Mouse (Mus musculus) intestine, embryonic 16.5 days (tissue): ENCODE results near the gene Kctd2. TPM values are rescaled to one million over a fixed set of nuclear protein-coding genes. Genes with fewer than 3 reads are reported as not detected.

Experiments
- ATAC-seq: fragments of 200-750 bp; cut with Nextera tagmentation; 2 replicates; pipeline ENCODE4 v1.8.0; 2017; ENCODE audit warnings: moderate TSS enrichment, moderate library complexity
- H3K27ac ChIP-seq: fragments of 300-500 bp; sonication (generic); 2 replicates; pipeline ENCODE4 v1.5.1; 2014; ENCODE audit warnings: mild to moderate bottlenecking, low read length
- H3K27me3 ChIP-seq: fragments of 300-500 bp; sonication (generic); replicated peaks from 2 replicates; pipeline ENCODE4 v1.6.1; 2014; ENCODE audit warnings: low read length, control low read depth, mixed read lengths; ENCODE audit not compliant: control insufficient read depth, insufficient read depth
- H3K36me3 ChIP-seq: fragments of 300-500 bp; sonication (generic); 2 replicates; pipeline ENCODE4 v1.6.1; 2014; ENCODE audit warnings: low read length, control low read depth; ENCODE audit not compliant: control insufficient read depth, insufficient read depth
- H3K4me1 ChIP-seq: fragments of 300-500 bp; sonication (generic); 2 replicates; pipeline ENCODE4 v1.6.1; 2014; ENCODE audit warnings: low read length, control low read depth, mixed read lengths; ENCODE audit not compliant: control insufficient read depth, insufficient read depth
- H3K4me2 ChIP-seq: fragments of 300-500 bp; sonication (generic); 2 replicates; pipeline ENCODE4 v1.6.1; 2014; ENCODE audit warnings: low read depth, low read length, control low read depth
- H3K4me3 ChIP-seq: fragments of 300-500 bp; sonication (generic); 2 replicates; pipeline ENCODE4 v1.5.1; 2014; ENCODE audit warnings: mild to moderate bottlenecking, low read length
- H3K9ac ChIP-seq: fragments of 300-500 bp; sonication (generic); 2 replicates; pipeline ENCODE4 v1.6.1; 2014; ENCODE audit warnings: low read depth, low read length
- H3K9me3 ChIP-seq: fragments of 300-500 bp; sonication (generic); 2 replicates; pipeline ENCODE4 v1.6.1; 2016; ENCODE audit warnings: low read length, control low read depth; ENCODE audit not compliant: control insufficient read depth
- WGBS: fragments of 180-500 bp; shearing (Covaris S2); extraction: QIAGEN DNeasy Blood & Tissue Kit; methylation state at CpG from one replicate; pipeline ENCODE4 v1.1.7; 2014; 5-methylcytosine and 5-hydroxymethylcytosine counted together
- polyA plus RNA-seq: library from polyadenylated mRNA; unstranded; fragments of >200 nt; fragmentation: Nextera tagmentation; extraction: Ambion mirVana; gene quantifications from 2 replicates; pipeline ENCODE4 v1.2.1, GENCODE M21; 2015

The Kctd2 gene
- polyA plus RNA-seq, 1 experiment from 2014 or later = 2.8 TPM

DNA sequence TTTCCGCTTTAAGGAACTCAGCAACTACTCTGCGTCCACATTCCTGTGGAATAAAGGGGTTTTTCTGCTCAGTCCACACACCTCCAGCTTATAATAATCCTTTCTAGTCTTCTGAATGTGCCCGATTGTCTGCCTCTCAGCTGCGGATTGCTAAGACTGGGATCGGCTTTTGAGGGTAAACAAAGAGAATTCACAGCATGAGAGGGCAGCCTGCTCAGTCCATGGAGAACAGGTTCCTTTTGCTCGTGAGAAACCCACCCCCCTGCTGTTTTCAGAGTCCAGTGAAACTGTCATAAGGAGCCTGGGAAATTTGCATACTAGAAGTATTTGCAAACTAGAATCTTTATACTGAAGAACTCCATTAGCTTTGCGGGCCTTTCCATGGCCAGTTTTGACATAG is 10.4 kb upstream of the Kctd2 start:
- Histone ChIP-seq H3K4me1 (peaks cover 21% of the 10 kb centered on the region), H3K9me3 (no peaks in the 10 kb centered on the region), H3K36me3 (peaks cover 5% of the 10 kb centered on the region), H3K4me2 (no peak overlapping the region), H3K9ac (no peak overlapping the region), H3K4me3 (no peak overlapping the region), H3K27me3 (no peaks in the 10 kb centered on the region), H3K27ac (no peak overlapping the region; the same call in 1 of the 2 replicates)
- ATAC-seq = no peak
- WGBS = 78% methylated on average over 7 of the region's 7 CpGs

DNA sequence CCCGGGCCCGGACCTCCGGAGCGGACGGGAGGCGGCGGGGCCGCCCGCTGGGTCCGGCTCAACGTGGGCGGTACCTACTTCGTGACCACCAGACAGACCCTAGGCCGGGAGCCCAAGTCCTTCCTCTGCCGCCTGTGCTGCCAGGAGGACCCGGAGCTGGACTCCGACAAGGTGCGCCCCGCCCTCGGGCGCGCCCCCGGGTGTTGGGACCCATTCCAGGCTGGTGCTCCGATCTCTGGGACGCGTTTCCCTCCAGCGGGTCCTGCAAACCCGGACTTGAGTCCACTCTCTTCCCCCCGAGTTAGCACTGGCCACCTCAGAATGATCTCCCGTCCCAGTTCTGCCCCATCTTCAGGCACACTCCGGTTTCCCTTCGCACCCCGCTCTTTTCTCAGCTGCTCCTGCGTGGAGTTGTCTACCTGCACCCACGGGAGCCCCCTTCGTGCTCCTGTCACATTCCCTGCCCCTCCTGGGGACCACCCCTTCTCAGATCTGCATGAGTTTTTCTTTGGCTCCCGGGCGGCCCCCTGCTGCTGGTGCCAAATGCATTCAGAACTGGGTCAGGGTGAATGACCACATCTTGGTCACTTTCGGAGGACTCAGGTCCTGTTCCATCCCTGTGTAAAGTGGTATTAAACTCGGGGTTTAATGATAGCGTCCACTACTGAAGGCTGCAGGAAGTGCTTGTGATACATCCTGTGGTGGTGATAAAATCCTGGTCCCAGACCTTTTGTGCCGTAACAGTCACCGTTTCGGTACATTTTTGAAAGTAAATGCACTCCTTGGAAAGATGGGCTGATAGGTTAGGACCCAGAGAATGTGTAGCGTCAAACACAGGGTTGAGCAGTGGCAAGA is 635 bp downstream of the Kctd2 start:
- Histone ChIP-seq H3K36me3 (peaks cover 7% of the 10 kb centered on the region; the same call in 1 of the 2 replicates), H3K4me2 (peak overlapping the region; percentile 98), H3K4me3 (peak overlapping the region; percentile 90), H3K27ac (peak overlapping the region; percentile 85), H3K27me3 (no peaks in the 10 kb centered on the region), H3K4me1 (peaks cover 22% of the 10 kb centered on the region), H3K9me3 (no peaks in the 10 kb centered on the region), H3K9ac (peak overlapping the region; percentile 98)
- peak; percentile 79 for ATAC-seq
- WGBS = 2% methylated on average over 43 of the region's 45 CpGs

DNA sequence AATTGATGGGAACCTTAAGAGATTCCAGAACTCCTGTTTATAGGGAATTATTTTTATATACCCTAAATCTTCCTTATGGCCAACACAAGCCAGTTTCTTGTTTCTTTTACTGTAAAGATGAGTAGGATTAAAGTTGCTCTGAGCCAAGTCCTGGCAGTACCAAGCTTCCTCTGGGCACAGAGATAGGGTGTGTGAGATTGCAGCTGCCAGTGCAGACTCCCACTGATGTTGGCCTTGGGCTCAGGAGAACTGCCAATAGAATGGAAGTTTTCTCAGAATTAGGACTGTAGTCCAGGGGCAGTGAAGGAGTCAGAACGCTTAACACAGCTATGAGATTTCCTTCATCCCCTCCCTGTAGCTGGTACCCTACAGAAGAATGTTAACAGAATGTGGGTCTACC is 1.4 kb downstream of the Kctd2 start:
- peak overlapping the region; percentile 90; the same call in 1 of the 2 replicates for H3K4me3 ChIP-seq
- 58% methylated on average over 1 of the region's 1 CpGs for WGBS
- H3K4me2 ChIP-seq = peak overlapping the region; percentile 98
- H3K4me1 ChIP-seq = peaks cover 22% of the 10 kb centered on the region
- H3K36me3 ChIP-seq = peaks cover 4% of the 10 kb centered on the region; the same call in 1 of the 2 replicates
- no peaks in the 10 kb centered on the region for H3K27me3 ChIP-seq
- no peak overlapping the region for H3K27ac ChIP-seq
- H3K9me3 ChIP-seq = no peaks in the 10 kb centered on the region
- no peak for ATAC-seq
- peak overlapping the region; percentile 45; the same call in 1 of the 2 replicates for H3K9ac ChIP-seq

DNA sequence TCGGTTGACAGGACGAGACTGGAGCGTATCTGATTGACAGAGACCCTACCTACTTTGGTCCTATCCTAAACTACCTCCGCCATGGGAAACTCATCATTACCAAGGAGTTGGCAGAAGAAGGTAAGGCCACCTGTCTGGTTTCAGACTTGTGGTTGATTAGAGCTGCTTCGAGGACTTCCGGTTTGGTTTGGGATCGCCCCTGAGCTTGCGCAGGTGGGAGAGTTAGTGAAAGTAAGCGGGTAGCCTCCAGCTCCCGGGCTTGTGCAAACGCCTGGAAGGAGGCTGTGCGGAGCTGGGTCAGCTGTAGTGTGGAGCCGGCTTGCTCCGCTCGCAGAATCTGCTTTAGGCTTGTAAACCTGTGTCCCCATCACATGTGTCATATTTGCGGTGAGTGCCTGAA is 2.0 kb downstream of the Kctd2 start:
- H3K4me1 ChIP-seq = peaks cover 22% of the 10 kb centered on the region
- WGBS = 85% methylated on average over 16 of the region's 16 CpGs
- 0 out of 2 replicates have a peak overlapping the region, but pooled peaks have one; percentile 6 for H3K9ac ChIP-seq
- no peak for ATAC-seq
- H3K27me3 ChIP-seq = no peaks in the 10 kb centered on the region
- H3K9me3 ChIP-seq = no peaks in the 10 kb centered on the region
- H3K27ac ChIP-seq = no peak overlapping the region
- no peak overlapping the region for H3K4me3 ChIP-seq
- H3K36me3 ChIP-seq = peaks cover 3% of the 10 kb centered on the region; the same call in 1 of the 2 replicates
- H3K4me2 ChIP-seq = no peak overlapping the region

DNA sequence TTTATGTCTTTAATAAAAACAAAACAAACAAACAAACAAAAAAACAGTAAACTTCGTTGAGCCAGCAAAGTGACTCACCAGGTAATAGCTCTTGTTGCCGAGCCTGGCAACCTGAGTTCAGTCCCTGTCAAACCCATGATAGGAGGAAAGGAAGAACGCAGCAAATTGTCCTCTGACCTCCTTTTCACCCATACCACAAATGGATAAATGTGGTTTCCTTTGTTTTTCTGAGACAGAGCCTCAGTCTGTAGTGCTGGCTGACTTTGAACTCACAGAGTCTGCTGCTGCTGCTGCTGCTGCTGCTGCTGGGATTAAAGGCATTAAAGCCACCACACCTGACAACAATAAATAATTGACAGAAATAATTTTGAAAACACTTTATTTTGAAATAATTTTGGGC is 3.2 kb downstream of the Kctd2 start:
- 83% methylated on average over 3 of the region's 3 CpGs for WGBS
- Histone ChIP-seq H3K4me1 (peaks cover 23% of the 10 kb centered on the region), H3K27me3 (no peaks in the 10 kb centered on the region), H3K4me2 (no peak overlapping the region), H3K27ac (no peak overlapping the region), H3K9me3 (no peaks in the 10 kb centered on the region), H3K36me3 (peaks cover 3% of the 10 kb centered on the region; the same call in 1 of the 2 replicates), H3K9ac (no peak overlapping the region), H3K4me3 (no peak overlapping the region)
- no peak for ATAC-seq

DNA sequence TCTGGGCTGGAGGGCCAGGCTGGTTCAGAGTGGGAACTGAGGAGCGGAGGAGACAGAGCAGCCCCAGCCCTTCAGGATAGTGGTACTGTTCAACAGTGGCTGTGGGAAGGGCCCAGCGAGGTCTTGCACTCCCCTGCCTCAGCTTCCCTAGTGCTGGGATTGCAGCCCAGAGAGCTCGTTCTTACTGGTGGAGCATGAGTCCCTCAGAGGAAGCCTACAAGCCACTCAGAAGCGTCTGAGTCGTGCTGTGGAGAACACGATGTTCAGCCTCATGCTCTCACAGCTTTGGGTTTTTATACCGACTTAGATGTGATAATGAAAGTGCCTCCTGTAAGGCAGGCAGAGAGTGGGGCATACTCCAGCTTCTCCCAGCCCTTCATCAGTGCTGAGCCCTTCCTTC is 4.7 kb downstream of the Kctd2 start:
- 90% methylated on average over 7 of the region's 7 CpGs for WGBS
- Histone ChIP-seq H3K4me3 (no peak overlapping the region), H3K4me1 (peaks cover 17% of the 10 kb centered on the region), H3K9me3 (no peaks in the 10 kb centered on the region), H3K36me3 (peaks cover 7% of the 10 kb centered on the region), H3K4me2 (no peak overlapping the region), H3K9ac (no peak overlapping the region), H3K27ac (no peak overlapping the region), H3K27me3 (no peaks in the 10 kb centered on the region)
- no peak for ATAC-seq

DNA sequence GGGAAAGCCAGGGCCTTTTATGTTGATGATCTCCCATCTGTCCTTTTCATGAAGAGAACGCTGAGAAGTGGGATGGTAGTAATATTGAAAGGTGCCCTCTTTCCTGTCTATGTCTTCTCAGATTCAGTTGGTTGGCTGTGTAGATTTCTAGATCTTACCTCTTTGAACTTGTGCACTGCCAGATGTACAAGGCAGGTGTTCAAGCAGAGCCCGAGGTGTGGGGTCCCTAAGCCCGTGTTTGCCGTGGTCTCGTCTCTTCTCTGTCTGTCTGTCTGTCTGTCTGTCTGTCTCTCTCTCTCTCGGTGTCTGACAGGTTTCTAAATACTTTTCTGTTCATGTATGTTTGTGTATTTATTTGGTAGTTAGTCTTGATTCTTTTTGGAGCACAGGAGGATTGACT is 5.7 kb downstream of the Kctd2 start:
- Histone ChIP-seq H3K9me3 (no peaks in the 10 kb centered on the region), H3K27ac (no peak overlapping the region), H3K27me3 (no peaks in the 10 kb centered on the region), H3K9ac (no peak overlapping the region), H3K4me1 (peaks cover 17% of the 10 kb centered on the region), H3K4me3 (no peak overlapping the region), H3K36me3 (peaks cover 15% of the 10 kb centered on the region), H3K4me2 (no peak overlapping the region)
- ATAC-seq = no peak
- 90% methylated on average over 6 of the region's 6 CpGs for WGBS

DNA sequence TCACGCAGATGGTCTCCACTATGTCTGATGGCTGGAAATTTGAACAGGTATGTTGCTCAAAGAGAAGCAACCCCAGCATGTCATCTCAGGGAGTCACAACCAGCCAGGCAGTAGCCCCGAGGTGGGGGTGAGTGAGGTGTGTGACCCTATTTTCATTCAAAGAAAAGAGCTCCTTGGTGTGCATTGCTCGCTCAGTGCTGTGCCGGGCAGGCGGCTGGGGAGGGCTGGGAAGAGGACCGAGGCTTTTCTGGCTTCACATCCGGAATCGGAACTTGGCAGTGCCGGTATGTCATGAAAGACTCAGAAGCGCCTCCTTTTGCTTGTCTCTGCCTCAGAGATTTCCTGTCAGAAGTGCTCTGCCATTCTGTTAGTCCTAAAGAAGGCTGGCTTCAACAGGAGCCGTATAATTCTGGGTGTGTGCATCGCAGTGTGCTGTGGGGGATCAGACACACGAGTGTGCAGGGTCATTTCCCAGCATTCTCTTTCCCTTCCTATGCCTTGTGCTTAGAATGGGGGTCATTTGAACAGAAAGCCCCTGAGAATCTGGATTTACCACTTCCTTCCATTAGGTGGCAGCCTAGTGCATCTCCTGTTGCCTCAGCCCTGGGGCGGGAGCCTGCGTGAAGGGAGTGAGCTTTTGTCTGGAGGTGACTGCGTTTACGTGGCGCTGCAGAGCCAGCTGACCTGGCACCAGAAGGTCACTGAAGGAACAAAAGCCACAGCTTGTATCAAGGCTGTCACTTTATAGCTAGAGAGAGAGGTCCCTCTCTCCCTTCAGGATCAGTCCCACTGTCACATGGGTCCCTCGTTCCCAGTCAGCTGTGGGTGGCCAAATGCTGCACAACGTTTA is 7.8 kb downstream of the Kctd2 start:
- peak; percentile 53 for ATAC-seq
- no peaks in the 10 kb centered on the region for H3K9me3 ChIP-seq
- no peak overlapping the region for H3K4me3 ChIP-seq
- H3K36me3 ChIP-seq = peaks cover 15% of the 10 kb centered on the region
- H3K4me2 ChIP-seq = no peak overlapping the region
- 0 out of 2 replicates have a peak overlapping the region, but pooled peaks have one; percentile 13 for H3K9ac ChIP-seq
- H3K27ac ChIP-seq = peak overlapping the region; percentile 45; the same call in 1 of the 2 replicates
- peaks cover 4% of the 10 kb centered on the region for H3K4me1 ChIP-seq
- 42% methylated on average over 20 of the region's 20 CpGs for WGBS
- H3K27me3 ChIP-seq = no peaks in the 10 kb centered on the region

DNA sequence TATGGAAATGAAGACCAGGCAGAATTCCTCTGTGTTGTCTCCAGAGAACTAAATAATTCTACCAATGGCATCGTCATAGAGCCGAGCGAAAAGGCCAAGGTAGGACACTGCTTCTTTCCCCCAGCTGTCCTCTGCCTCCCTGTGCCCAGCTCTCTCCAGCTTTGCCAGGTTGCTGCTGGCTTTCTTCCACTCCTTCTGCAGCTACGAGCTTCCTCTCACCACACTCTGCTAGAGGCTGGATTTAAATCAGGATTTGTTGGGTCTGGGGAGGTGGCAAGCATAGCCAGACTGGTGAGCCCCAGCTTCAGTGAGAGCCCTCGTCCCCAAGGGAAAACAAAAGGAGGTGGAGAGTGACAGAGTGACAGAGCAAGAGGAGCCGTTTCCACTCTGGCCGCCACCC is 9.4 kb downstream of the Kctd2 start:
- peaks cover 8% of the 10 kb centered on the region for H3K4me1 ChIP-seq
- no peak overlapping the region for H3K4me2 ChIP-seq
- H3K36me3 ChIP-seq = peaks cover 12% of the 10 kb centered on the region
- 83% methylated on average over 7 of the region's 7 CpGs for WGBS
- no peak for ATAC-seq
- H3K9me3 ChIP-seq = no peaks in the 10 kb centered on the region
- H3K27ac ChIP-seq = no peak overlapping the region
- H3K27me3 ChIP-seq = no peaks in the 10 kb centered on the region
- no peak overlapping the region for H3K4me3 ChIP-seq
- no peak overlapping the region for H3K9ac ChIP-seq
